Mouse (Mus musculus) layer of hippocampus, adult 8-10 months (tissue): ENCODE results near the gene Dusp9. TPM values are rescaled to one million over a fixed set of nuclear protein-coding genes. Genes with fewer than 3 reads are reported as not detected.

Source experiments
- DNase-seq, 2 experiments: peaks; one replicate each; pipeline ENCODE4 v3.0.0; 2022; ENCODE audit warnings: low spot score in 2 of 2
- total RNA-seq, 4 experiments: library from RNA; stranded (reverse); gene quantifications; 2 replicates each; pipeline ENCODE4 v1.2.4; 2022

Gene Dusp9
- total RNA-seq: under 1 TPM; 0.28 to 0.58 (median 0.38) TPM

DNA sequence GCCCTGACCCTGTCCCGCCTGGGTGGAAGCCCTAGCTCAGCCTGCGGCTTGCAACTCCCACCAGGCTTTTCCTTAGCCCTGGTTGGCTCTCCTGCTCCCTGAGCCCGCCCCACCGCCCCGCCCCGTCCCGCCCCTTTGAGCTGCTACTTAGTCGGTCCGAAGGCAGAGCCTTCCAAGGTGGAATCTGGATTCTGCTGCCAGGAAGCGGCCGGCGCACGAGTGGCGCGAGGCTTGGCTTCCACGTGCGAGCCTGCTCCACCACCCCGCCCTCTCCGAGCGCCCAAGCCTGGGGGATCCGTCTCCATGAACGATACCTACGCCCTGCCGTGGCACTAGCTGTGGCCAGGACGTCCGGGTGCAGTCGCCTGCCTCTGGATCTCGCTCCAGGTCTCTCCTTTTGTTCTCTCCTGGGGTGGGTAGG is at the start of gene Dusp9:
Gene Dusp9 (plus strand): TSS at position 165 of the 421 bp plus-strand sequence.
- DNase-seq: no peak

DNA sequence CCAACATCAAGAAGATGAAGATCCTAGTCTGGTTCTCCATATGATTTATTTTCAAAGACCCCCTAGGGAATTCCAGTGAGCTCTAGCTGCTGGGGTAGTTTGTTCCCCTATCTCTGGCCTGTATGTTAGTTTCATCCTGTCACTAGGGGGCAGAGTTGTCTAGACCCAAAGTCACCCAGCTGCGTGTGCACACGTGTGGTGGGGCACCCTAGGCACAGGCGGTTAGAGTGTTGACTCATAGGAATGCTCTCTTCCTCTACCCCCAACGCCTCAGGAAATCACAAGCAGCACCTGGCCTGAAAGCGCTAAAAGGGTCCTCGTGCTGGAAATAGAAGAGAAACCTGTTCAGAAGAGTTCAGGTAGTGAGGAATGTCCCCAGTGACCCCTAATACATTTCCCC is 46.0 kb upstream of the Dusp9 start:
- no peak for DNase-seq

DNA sequence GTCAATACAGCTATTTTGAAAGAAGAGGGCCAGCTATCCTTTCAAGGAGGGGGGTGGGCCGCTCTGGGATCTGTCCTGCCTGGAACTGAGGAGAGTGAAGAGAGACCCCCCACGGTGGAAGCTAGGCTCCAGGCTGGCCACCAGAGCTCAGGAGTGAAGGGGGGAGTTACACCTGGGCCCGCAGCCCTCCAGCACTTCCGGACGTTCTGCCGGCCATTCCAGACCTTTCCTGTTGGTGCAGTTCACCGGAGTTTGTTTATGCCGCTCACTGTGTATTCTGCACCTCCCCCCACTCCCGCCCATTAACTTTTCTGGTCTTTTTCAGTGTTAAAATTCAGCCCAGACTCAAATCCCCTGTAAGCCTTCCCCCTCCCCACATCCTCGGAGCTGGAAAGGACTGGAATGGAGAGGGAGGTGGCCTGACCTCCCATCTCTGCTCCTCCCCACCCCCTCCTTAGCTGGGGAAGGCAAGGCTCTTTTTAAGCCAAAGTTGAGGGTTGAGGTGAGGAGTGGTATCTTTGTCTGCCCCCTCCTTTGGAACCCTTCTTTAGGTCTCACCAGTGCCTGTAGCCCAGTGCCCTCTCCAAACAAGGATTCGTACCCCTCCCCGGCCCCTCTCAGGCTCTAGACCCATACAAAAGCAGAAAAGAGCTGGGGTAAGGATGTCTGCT is 44.6 kb upstream of the Dusp9 start:
- DNase-seq: no peak

DNA sequence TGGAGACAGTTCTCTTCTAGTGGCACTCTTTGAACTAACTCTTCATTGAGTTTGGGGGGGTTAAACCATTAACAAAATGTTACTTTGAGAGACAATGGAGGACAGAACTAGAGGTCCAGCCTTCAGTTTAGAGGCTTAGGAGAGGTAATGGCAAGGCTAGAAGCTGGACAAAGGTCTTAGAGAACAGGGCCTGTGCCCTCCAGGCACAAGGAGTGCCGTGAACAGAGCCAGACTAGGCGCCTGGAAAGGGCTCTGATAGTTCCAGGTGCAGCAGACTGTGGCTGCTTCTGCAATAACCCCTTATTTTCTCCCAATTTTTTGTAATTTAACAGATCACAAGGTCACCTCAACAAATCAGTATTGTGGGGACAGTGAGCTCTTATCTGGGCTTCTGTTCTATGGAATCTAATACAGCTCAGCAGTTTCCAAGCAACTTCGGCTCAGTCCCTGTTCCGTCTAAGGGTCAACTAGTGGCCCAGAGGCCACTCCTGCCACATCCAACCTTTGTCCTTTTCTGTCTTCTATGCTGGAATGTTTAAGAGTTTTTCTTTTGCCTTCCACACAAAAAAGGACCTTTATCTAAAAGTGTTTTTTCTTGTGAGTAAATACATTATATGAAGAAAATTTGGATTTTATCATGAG is 43.8 kb upstream of the Dusp9 start:
- DNase-seq: no peak

DNA sequence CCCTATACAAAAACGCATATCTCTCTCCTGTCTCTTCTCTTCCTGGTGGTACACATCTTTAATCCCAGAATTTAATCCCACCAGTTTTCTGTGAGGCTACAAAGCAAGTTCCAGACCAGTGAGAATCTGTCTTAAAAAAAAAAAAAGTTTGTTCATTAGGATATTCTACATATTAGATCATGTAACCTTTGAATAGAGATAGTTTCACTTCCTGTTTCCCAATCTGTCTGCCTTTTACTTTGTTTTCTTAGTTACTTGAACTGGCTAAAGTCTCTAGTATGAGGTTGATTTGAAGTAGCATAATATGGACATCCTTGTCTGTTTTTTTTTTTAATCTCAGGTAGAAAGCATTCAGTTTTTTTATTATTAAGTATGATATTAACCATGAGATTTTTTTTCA is 37.8 kb upstream of the Dusp9 start:
- DNase-seq: no peak

DNA sequence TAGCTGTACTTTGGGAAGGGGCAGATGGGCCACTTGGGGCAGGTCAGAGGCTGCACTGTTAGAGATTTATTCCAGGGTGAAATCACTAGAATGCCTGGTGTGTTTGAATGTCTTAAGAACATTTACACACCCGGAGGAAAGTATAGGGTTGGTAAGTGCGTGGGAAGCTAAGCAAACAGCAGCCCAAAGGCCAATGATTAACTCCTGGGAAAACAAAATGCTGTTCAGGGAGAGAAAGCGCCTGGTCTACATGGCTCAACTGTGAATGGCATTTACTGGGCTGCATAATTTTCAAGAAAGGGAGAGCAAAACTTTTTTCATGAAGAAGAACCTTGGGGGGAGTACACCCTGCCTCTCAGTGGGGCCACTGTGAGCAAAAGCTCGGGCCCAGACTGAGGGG is 25.6 kb upstream of the Dusp9 start:
- DNase-seq: no peak

DNA sequence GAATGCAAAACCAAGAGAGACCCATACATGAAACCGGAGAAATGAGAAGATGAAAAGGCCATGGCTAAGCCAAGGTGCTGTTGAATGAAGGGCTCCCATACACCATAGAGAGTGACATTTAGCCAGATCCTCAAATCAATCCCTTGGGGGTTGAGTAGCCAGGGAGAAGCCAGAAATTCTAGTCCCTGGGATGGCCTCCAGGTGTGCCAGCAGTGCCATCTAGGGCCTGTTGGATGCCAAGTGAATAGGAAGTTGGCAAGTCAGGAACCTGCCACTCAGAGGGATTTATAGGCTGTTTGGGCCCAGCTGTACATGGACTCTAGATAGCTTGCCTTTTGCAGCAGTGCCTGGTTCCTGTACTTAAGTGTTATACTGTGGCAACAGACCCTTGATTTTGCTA is 23.3 kb upstream of the Dusp9 start:
- DNase-seq: no peak

DNA sequence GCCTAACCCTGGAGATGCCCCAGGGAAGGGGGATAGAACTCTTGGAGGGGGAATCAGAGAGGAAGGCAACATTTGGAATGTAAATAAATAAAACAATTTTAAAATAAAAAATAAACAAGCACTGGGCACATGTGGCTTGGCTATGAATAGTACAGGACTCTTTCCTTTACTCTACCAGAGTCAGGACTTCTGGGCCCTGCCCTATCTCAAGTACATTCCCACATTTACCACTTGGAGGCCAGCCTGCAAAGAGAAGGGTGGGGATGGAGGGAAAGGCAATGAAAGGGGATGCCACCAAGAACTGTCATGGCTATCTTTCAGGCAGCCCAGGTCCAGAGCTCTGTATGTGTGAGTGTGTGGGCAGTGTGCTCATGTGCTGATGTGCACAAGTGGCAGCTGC is 19.8 kb upstream of the Dusp9 start:
- DNase-seq: no peak

DNA sequence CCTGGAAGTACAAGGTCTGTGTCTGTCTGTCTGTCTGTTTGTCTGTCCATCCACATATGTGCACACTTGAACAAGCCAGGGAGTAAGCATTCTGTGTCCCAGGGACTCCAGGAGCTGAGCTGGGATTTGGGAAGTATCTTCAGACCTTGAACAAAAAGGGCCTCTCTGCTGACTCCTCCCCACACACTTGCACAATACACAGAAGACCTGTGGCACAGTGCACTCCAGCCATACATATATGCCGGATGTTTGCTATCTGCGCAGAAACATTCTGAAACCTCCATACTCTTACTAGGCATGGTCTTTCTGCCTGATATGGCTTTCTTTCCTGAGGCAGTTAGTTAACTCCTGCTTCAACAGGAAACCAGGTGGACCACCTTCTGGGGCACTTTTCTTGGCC is 19.3 kb upstream of the Dusp9 start:
- DNase-seq: no peak

DNA sequence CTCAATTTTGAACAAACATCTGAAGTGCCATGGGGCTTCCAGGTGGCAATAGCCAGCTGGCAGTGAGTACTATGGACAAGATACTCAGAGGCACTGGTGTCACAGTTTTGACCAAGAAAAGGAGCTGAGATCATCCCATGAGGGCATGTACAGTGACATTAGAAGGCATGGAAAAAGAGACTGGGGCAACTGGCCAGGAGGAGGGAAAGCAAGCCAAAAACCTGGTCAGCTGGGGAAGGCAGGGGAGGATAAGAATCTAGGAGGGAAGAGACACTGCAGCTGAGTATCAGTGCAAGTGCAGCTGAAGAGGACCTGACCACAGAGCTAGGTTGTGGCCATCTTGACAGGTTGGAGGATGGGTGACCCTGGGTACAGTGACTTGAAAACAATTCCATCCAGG is 12.2 kb upstream of the Dusp9 start:
- no peak for DNase-seq

DNA sequence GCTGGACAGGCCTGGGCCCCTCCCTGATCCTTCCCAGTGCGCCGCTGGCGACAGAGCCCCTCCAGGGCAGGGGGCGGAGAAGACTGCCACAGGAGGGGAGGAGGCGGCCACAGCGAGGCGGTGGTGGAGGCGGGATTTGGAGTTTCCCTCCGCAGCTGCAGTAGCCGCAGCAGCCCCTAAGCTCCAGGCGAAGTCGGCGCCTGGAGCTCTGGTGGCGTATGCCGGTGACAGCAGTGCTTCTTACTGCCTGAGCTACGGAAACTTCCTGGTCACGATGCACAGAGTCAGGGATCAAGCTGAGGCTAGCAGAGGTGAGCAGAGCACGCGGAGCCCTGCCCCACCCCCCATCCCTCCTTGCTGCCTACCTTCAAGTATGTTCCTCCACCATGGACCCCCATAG is 3.8 kb upstream of the Dusp9 start:
- no peak for DNase-seq

DNA sequence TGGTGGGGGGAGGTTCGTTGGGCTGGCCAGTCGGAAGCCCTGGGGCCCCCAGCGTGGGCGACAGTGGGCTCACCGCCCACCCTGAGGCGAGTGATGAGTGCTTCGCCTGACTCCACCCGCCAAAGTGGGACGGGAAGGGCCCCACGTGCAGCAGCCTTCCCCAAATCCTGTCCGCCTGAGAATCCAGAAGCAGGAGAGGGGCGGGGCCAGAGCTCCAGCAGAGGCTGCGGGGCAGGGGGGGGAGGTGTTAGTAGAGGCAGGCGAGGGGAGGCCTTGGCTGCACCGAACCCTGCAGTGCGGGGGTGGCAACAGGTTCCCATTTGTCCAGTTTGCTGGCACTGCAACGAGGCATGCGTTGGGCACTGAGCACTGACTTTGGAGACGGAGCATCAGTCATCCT is 1.8 kb upstream of the Dusp9 start:
- DNase-seq: no peak

DNA sequence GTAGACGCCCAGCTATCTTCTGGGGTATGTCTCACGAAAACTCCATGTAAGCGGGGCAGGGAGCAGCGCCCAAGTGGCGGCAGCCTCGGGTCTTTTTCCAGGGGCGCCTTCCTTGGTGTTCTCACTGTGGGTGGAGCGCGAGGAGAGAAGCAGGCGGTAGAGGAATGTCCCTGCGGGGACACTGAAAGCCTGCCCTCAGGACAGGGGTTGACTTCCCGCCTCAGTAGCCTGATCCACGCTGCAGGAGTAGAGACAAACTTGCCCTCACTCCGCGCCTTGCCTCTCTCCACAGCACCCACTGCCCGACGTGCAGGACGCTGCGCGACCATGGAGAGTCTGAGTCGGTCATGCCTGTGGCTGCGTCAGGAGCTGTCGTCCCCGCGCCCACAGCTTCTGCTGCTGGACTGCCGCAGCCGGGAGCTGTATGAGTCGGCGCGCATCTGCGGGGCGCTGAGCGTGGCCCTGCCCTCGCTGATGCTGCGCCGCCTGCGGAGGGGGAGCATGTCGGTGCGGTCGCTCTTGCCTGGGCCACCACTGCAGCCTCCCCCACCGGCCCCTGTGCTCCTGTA is 766 bp downstream of the Dusp9 start:
- DNase-seq: no peak

DNA sequence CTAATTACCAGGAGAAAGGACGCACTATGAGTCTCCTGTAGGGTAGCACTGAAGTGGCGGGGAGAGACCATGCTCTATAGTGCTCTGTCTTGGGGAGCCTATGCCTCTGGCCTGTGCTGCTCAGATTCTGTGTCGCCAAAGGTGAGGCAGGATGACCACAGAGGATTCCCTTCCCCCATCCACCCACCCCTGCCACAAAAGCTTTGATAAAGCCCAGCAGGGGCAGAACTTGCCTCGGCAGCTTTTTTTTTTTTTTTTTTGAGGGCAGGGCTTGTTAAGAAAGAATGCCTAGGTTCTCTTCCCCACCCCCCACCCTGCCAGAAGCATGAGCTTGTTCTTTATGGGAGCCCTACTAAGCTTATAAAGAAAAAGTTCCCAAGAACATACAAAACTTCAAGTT is 5.9 kb downstream of the Dusp9 start:
- DNase-seq: no peak

DNA sequence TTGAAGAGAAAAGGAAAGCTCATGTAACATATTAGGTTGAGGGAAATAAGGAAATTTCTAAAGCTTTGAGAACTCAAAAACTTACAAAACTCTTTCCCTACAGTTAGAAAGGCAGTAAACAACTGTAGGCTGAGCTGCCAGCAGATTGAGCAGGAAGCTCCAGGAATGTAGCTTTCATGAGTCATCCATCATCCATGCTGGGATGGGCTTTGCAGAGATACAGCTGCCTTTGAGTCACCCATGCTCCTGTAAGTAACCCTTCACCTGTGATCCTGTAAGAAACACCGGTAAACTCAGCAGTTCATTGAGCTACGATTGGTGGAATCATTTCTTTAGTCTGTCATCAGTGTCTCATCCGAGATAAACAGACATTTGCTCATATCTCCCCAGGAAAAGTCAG is 11.7 kb downstream of the Dusp9 start:
- no peak for DNase-seq

DNA sequence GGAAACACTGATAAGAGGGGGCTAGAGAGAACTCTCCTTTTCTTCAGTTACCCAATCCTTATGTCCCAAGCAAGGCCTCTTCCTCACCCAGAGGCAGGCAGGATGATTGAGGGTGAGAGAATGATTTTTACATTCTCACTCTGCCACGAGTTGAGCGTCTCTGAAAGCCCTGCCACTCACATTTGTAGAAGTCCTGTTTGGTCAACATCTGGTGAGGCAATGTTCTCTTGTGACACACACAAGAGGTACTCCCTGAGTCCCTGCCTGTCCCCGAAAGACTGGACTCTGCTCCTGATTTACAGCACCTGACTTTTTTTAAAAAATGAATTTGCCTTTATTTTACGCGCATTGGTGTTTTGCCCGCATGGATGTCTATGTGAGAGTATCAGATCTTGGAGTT is 14.2 kb downstream of the Dusp9 start:
- no peak for DNase-seq

DNA sequence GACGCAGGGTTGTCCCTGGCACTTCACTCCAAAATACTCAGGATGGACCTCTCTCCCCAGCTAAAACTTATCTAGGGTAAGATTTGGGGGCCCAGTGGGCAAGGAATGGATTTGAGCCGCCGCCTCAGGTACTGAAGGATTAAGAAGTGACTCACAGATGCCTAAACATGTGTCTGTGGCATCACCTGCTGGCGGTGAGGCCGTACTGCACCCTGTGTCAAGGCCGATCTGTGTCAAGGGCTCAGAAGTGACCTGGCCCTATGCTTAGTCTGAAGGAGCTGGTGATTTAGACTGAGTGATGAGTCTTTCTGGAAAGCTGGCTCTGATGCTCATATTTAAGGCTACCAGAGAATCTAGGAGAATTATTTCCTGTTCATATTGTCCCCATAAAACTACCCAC is 15.0 kb downstream of the Dusp9 start:
- peak in 1 of 2 experiments; percentile 69 for DNase-seq

DNA sequence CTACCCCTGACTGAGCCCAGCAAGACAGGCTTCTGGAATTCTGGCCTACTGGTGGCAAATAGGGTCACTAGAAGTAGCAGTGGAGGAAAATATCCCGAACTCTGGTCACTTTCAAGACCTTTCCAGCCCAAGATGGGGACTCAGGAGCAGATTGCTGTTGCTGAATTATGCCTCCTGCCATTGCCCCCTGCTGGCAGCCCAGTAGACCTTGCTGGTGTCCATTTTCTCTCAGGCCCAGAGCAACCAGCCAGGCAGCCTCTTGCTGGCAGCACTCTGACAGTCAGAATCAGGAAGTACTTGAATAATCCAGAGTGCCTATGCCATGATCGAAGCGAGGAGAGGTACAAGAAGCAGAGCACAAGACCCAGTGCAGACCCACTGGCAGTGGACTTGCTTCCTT is 16.3 kb downstream of the Dusp9 start:
- DNase-seq: no peak

DNA sequence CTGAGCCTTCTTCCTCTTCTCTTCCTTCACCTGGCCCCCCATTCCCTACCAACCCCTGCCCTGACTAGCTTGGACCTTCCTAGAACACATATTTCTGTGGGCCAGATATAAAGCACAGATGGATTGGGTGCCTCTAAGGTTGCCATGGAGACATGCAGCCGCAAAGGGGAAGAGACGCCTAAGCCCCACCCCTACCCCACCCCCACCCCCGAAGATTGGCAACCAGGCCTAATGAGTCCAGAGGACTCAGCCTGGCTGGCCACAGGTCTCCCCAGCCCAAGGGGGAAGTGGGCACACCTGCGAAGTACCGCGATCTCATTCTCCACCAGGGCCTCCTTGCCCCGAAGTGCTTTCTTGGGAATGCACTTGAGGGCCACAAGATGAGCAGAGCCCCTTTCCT is 19.2 kb downstream of the Dusp9 start:
- DNase-seq: no peak

DNA sequence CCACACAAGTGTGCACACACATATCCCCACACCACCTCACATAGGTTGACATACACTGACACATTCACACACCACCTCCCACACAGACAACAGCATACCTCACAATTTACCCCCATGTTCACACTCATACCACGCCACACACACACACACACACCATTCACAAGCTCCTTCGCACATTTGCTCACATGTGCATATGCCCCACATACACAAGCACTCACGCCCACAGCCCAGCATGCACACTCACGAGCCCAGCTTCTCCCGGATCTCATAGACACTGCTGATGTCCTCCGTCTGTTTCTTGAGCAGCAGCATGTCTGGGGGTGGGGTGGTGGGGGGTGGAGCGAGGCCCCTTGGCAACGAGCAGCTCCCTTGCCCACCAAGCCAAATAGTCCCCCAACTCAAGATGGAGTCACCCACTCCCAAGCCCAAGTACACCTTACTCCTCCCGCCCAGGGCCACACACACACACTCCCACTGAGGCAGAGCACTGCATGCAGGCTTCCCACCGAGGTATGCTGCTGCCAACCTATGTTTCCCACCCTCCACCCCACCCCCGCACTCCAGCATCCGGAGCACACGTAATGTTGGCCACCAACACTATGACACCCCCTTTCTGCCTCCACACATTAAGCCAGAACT is 19.8 kb downstream of the Dusp9 start:
- peak in 1 of 2 experiments; percentile 42 for DNase-seq

DNA sequence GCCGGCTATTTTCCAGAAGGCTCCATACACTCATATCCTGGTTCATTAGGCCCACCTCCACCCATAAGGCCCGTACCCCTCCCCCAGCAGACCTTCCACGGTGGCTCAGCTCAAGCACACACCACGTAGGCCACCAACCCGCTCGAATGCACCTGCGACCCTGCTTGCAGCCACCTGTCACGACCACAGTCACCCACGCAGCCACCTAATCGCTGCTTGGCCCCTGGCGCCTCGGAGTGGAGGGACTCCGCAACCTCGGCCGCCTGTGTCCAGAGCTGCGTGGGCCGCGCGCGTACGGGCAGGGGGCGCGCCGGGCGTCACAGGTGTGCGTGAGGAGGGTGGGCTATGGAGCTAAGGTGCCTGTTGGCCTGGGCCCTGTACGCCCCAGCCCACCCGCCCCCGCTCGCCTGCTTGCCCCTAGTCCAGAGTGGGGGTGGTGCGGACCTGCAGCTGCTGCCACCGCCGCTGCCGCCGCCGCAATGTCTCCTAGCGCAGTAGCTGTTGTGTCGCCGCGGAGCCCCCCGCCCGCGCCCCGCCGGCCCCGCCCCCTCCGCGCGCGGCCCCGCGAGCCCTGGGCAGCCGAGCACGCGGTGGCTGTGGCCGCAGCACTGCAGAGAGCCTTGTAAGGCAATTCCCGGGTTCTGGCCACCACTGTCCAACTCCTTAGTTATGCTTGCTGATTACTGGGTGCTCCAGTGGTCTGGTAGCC is 20.5 kb downstream of the Dusp9 start, which contains the start of gene Pnck:
Gene Pnck (minus strand): TSS at position 543 of the 709 bp plus-strand sequence.
- no peak for DNase-seq

DNA sequence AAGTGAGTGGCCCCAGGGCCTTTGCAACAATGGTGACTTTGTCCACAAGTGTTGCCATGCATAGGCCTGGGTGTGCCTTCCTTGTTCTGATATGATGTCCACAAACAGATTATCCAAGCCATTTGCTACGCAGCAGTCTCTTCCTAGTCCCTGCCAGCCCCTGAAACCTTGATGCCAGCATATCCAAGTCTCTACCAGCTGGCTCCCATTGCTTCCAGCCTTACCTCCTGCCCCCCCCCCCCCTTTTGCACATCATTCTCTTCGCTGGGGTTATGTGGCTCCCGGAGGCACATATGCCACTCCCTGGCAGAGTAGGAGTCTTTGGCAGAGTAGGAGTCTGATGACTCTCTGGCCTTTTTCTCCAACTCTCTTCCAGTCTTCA is 21.1 kb downstream of the Dusp9 start:
- no peak for DNase-seq
